Mouse (Mus musculus) adrenal gland, postnatal 0 days (tissue): ENCODE results near the gene Tex36. TPM values are rescaled to one million over a fixed set of nuclear protein-coding genes. Genes with fewer than 3 reads are reported as not detected.

Experiments used
- polyA plus RNA-seq: library from polyadenylated mRNA; unstranded; fragments of >200 nt; fragmentation: Nextera tagmentation; extraction: Ambion mirVana; gene quantifications from 2 replicates; pipeline ENCODE4 v1.2.1, GENCODE M21; 2015

Gene Tex36
- polyA plus RNA-seq: 0.39 TPM in 1 of 2 replicates, not detected in the other

DNA sequence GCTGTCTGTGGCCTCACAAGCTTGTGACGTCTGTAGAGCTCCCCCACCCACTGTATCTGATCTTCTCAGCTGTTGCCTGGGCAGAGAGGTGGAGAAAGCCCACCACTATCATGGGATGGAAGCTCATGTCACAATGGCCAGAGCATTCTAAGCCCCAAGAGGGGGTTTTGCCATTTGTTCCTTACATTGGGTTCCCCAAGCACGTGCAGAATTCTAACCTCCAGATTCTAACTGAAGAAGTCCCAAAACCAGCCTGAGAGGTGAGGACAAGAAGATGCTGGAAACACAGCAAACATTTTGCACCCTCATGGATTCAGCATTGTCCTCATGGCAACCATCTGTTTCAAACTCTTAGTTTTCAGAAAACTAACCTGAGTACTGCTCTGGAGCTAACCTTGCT lies at the start of gene Tex36:
TSS of gene Tex36 (minus strand) at position 101 of the 400 bp plus-strand sequence.

DNA sequence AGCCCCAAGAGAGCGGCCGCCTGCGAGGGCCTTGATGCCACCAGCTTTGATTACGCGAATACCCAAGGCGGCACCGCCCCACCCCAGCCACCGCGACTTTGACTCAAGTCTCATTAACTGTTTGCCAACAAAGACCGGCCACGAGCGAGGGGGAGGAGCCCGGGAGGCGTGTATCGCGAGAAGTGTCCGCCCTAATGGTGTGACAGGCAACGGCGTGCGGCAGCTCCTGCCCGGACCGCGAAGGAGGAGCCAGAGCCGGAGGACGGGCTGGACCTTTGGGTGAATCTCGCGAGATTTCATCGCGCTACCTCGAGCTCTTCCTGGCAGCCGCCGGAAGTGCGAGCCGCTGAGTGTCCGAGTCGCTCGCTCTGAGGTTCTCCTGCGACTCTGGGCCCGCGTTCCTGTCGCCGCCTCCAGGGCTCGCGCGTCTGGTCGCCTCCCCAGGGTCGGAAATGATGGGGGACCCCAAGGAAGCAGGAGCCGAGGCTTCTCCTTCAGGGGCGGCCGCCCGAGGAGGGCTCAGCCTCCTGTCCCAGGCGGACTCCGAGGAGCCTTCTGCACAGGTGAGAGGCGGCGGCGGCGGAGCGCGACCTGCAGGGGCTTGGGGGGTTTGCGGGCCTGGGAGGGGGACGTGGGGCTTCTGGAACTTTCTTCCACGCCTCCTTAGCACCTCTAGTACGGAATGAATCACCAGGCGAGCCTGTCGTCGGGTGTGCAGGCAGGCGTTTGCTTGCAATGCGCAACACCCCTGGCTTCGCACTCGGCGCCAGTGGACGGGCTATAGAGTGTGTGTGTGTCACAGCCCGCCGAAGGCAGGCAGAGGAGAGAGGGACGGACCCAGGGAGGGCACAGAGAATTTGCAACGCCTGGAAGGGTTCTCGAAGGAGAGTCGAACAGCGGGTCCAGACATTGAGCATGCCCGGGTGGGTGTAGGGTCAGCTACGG lies 35.7 kb upstream of the Tex36 start, which contains the start of gene Edrf1:
TSS of gene Edrf1 (plus strand) at position 183 of the 945 bp plus-strand sequence.

Other genes starting within 250 kb of the Tex36 start
- gene Edrf1, start 35.4 kb upstream of the Tex36 start, polyA plus RNA-seq: 7.1 and 8.6 TPM in 2 replicates
- gene Mmp21, start 77.9 kb upstream of the Tex36 start, polyA plus RNA-seq: 0.06 TPM in 1 of 2 replicates, not detected in the other
- gene Bccip, start 107.2 kb upstream of the Tex36 start, polyA plus RNA-seq: 84.4 and 118 TPM in 2 replicates
- gene Uros, start 107.9 kb upstream of the Tex36 start, polyA plus RNA-seq: 29.3 and 38.9 TPM in 2 replicates
- gene Fank1, start 174.7 kb upstream of the Tex36 start, polyA plus RNA-seq: 0.50 and 1.1 TPM in 2 replicates
- gene Dhx32, start 180.6 kb upstream of the Tex36 start, polyA plus RNA-seq: 29.0 and 58.2 TPM in 2 replicates